Mouse (Mus musculus) CH12.LX (cell line): Measurements from ENCODE around the gene Eif3l. TPM values are rescaled to one million over a fixed set of nuclear protein-coding genes. Genes with fewer than 3 reads are reported as not detected.

Experiments
- DNase-seq: peaks from one replicate; pipeline ENCODE4 v3.0.0-alpha.2; 2013; ENCODE audit errors: extremely low read depth
- H3K27ac ChIP-seq: 2 replicates; pipeline ENCODE4 v1.5.1; 2012; ENCODE audit warnings: low read depth, mild to moderate bottlenecking, control low read depth, moderate library complexity; ENCODE audit not compliant: insufficient read depth
- H3K27me3 ChIP-seq: replicated peaks from 2 replicates; pipeline ENCODE3; 2012; ENCODE audit warnings: inconsistent platforms
- H3K36me3 ChIP-seq, 2 experiments: replicated peaks in 1 of 2; 2 replicates each; pipeline versions ENCODE3 to v1.6.1; 2012; ENCODE audit warnings: inconsistent platforms in 1 of 2, low read length in 1 of 2, mild to moderate bottlenecking in 1 of 2, mixed read lengths in 1 of 2, moderate library complexity in 1 of 2; ENCODE audit not compliant: control insufficient read depth in 1 of 2, insufficient read depth in 1 of 2
- H3K4me1 ChIP-seq, 2 experiments: 2 replicates each; pipeline ENCODE4 v1.6.1; 2012; ENCODE audit warnings: inconsistent platforms in 1 of 2, moderate library complexity in 1 of 2; ENCODE audit not compliant: insufficient read depth in 2 of 2, control insufficient read depth in 1 of 2
- H3K4me2 ChIP-seq: 2 replicates; pipeline ENCODE4 v1.6.1; 2012; ENCODE audit warnings: low read depth, mild to moderate bottlenecking, control low read depth; ENCODE audit not compliant: poor library complexity, insufficient read depth, severe bottlenecking
- H3K4me3 ChIP-seq, 3 experiments: fragments of 150-350 bp in 1 of 3; sonication (generic) in 1 of 3; replicated peaks in 1 of 3; 2 replicates each; pipeline versions ENCODE3 to v1.5.1; 2011 to 2012; ENCODE audit warnings: low read depth in 2 of 3, low read length in 2 of 3, mild to moderate bottlenecking in 2 of 3, moderate library complexity in 2 of 3, control low read depth in 1 of 3, improper control_type of control experiment in 1 of 3, inconsistent platforms in 1 of 3, mixed read lengths in 1 of 3; ENCODE audit not compliant: poor library complexity in 1 of 3
- H3K79me2 ChIP-seq: replicated peaks from 2 replicates; pipeline ENCODE4 v1.6.1; 2012; ENCODE audit warnings: mild to moderate bottlenecking, moderate library complexity; ENCODE audit not compliant: control insufficient read depth, poor library complexity, insufficient read depth, severe bottlenecking; ENCODE audit errors: extremely low read depth
- H3K9ac ChIP-seq: 2 replicates; pipeline ENCODE4 v1.6.1; 2012; ENCODE audit warnings: low read depth, mild to moderate bottlenecking, control low read depth, moderate library complexity; ENCODE audit not compliant: insufficient read depth
- H3K9me3 ChIP-seq: replicated peaks from 2 replicates; pipeline ENCODE3; 2012; ENCODE audit warnings: low read length, inconsistent platforms, mixed read lengths
- BHLHE40 ChIP-seq: IDR thresholded peaks from 2 replicates; pipeline ENCODE4 v1.6.1; 2011; ENCODE audit warnings: mild to moderate bottlenecking, low read depth, low read length, improper control_type of control experiment
- CTCF ChIP-seq, 2 experiments: IDR thresholded peaks in 1 of 2; conservative IDR thresholded peaks in 1 of 2; 2 replicates each; pipeline ENCODE4 v1.5.1; 2011 to 2012; ENCODE audit warnings: low read depth in 2 of 2, low read length in 2 of 2, improper control_type of control experiment in 1 of 2, inconsistent platforms in 1 of 2, mild to moderate bottlenecking in 1 of 2, moderate library complexity in 1 of 2
- E2F4 ChIP-seq: IDR thresholded peaks from 2 replicates; pipeline ENCODE4 v1.6.1; 2011; ENCODE audit warnings: low read depth, low read length, improper control_type of control experiment; ENCODE audit not compliant: insufficient replicate concordance
- ELF1 ChIP-seq: IDR thresholded peaks from 2 replicates; pipeline ENCODE4 v1.6.1; 2014; ENCODE audit warnings: low read depth, mild to moderate bottlenecking, inconsistent platforms, low read length, improper control_type of control experiment
- HCFC1 ChIP-seq: IDR thresholded peaks from 2 replicates; pipeline ENCODE4 v1.6.1; 2012; ENCODE audit warnings: low read depth, mild to moderate bottlenecking, inconsistent platforms, low read length, improper control_type of control experiment
- IRF4 ChIP-seq: IDR thresholded peaks from 2 replicates; pipeline ENCODE4 v1.6.1; 2014; ENCODE audit warnings: low read depth, mild to moderate bottlenecking, inconsistent platforms, low read length, improper control_type of control experiment
- MAX ChIP-seq: IDR thresholded peaks from 2 replicates; pipeline ENCODE4 v1.6.1; 2011; ENCODE audit warnings: low read length, improper control_type of control experiment
- MAZ ChIP-seq: IDR thresholded peaks from 2 replicates; pipeline ENCODE4 v1.6.1; 2012; ENCODE audit warnings: low read depth, mild to moderate bottlenecking, inconsistent platforms, low read length, improper control_type of control experiment, moderate library complexity
- MEF2A ChIP-seq: IDR thresholded peaks from 2 replicates; pipeline ENCODE4 v1.6.1; 2014; ENCODE audit warnings: low read depth, mild to moderate bottlenecking, inconsistent platforms, low read length, improper control_type of control experiment, borderline replicate concordance
- NELFE ChIP-seq: IDR thresholded peaks from 2 replicates; pipeline ENCODE4 v1.6.1; 2011; ENCODE audit warnings: low read depth, low read length, improper control_type of control experiment
- PAX5 ChIP-seq: IDR thresholded peaks from 2 replicates; pipeline ENCODE4 v1.6.1; 2012; ENCODE audit warnings: low read length, inconsistent platforms, mixed read lengths
- POLR2A ChIP-seq: IDR thresholded peaks from 2 replicates; pipeline ENCODE4 v1.6.1; 2011; ENCODE audit warnings: low read depth, mild to moderate bottlenecking, improper control_type of control experiment, low read length
- POLR2AphosphoS2 ChIP-seq: IDR thresholded peaks from 2 replicates; pipeline ENCODE4 v1.6.1; 2011; ENCODE audit warnings: low read depth, low read length, improper control_type of control experiment
- RAD21 ChIP-seq: IDR thresholded peaks from 2 replicates; pipeline ENCODE4 v1.6.1; 2011; ENCODE audit warnings: low read depth, mild to moderate bottlenecking, low read length, improper control_type of control experiment, moderate library complexity
- RCOR1 ChIP-seq: conservative IDR thresholded peaks from 2 replicates; pipeline ENCODE4 v1.6.1; 2012; ENCODE audit warnings: low read depth, mild to moderate bottlenecking, inconsistent platforms, low read length, improper control_type of control experiment
- SMC3 ChIP-seq: IDR thresholded peaks from 2 replicates; pipeline ENCODE4 v1.6.1; 2011; ENCODE audit warnings: low read depth, low read length, improper control_type of control experiment
- TBP ChIP-seq: conservative IDR thresholded peaks from 2 replicates; pipeline ENCODE4 v1.6.1; 2011; ENCODE audit warnings: low read depth, low read length, improper control_type of control experiment
- TCF12 ChIP-seq: IDR thresholded peaks from 2 replicates; pipeline ENCODE4 v1.6.1; 2014; ENCODE audit warnings: low read depth, mild to moderate bottlenecking, inconsistent platforms, low read length, improper control_type of control experiment
- UBTF ChIP-seq: IDR thresholded peaks from 2 replicates; pipeline ENCODE4 v1.6.1; 2012; ENCODE audit warnings: low read depth, mild to moderate bottlenecking, inconsistent platforms, low read length, improper control_type of control experiment, moderate library complexity
- USF1 ChIP-seq: IDR thresholded peaks from 2 replicates; pipeline ENCODE4 v1.6.1; 2014; ENCODE audit warnings: low read depth, mild to moderate bottlenecking, inconsistent platforms, low read length, improper control_type of control experiment
- USF2 ChIP-seq: conservative IDR thresholded peaks from 2 replicates; pipeline ENCODE4 v1.6.1; 2011; ENCODE audit warnings: low read depth, low read length, improper control_type of control experiment
- ZKSCAN1 ChIP-seq: IDR thresholded peaks from 2 replicates; pipeline ENCODE4 v1.6.1; 2012; ENCODE audit warnings: low read depth, inconsistent platforms, low read length, improper control_type of control experiment, borderline replicate concordance
- ZMIZ1 ChIP-seq: IDR thresholded peaks from 2 replicates; pipeline ENCODE4 v1.6.1; 2012; ENCODE audit warnings: low read depth, mild to moderate bottlenecking, inconsistent platforms, low read length, improper control_type of control experiment
- dilution Hi-C: fragments of 300-500 bp; cut with MboI; formaldehyde crosslinking; loops from 2 replicates; pipeline ENCODE4 v1.14.3; 2020; ENCODE audit warnings: low sequenced_read_pairs; ENCODE audit not compliant: extremely low pct_unique_long_range_greater_than_20kb, extremely low pct_ligation_motif_present
- in situ Hi-C: fragments of 300-500 bp; cut with MboI; formaldehyde crosslinking; loops from 3 replicates; pipeline ENCODE4 v1.14.3; 2019; ENCODE audit warnings: low sequenced_read_pairs, low pct_ligation_motif_present, low pct_unique_long_range_greater_than_20kb, mixed read lengths
- polyA plus RNA-seq: library from polyadenylated mRNA; unstranded; fragments of >175 nt; gene quantifications from 2 replicates; pipeline ENCODE4 v1.2.1, GENCODE M21; 2012; ENCODE audit warnings: low read depth; ENCODE audit not compliant: insufficient read length
- total RNA-seq, 2 experiments: library from RNA; depleted of rRNA; stranded (reverse); fragments of 300-350 nt in 1 of 2; fragments of >200 nt in 1 of 2; gene quantifications; 2 replicates each; pipeline ENCODE4 v1.2.3; 2012 to 2014

The Eif3l gene
- total and polyA plus RNA-seq, 3 experiments: 303 to 379 (median 323) TPM

- Histone ChIP-seq H3K36me3 (peaks cover 36 to 49% of the 10 kb centered on the region in 2 experiments), H3K9ac (no peak overlapping the region), H3K4me1 (peaks cover 21 to 35% of the 10 kb centered on the region in 2 experiments), H3K9me3 (no peaks in the 10 kb centered on the region), H3K27me3 (no peaks in the 10 kb centered on the region), H3K27ac (no peak overlapping the region), H3K4me3 (no peak overlapping the region), H3K79me2 (no peaks in the 10 kb centered on the region), H3K4me2 (no peak overlapping the region)
- DNase-seq: no peak
- dilution Hi-C loops: no loop called here
- in situ Hi-C loops: no loop called here
- TF ChIP-seq NELFE (no peak), POLR2A (no peak), BHLHE40 (no peak), MAZ (no peak), RAD21 (no peak), MEF2A (no peak), ZKSCAN1 (peak; percentile 59; the same call in 1 of the 2 replicates), RCOR1 (no peak), POLR2AphosphoS2 (peak; percentile 48; the same call in 1 of the 2 replicates), USF2 (no peak), TBP (no peak), MAX (no peak)
These were observed 24.0 kb upstream of the Eif3l start for GRCm38 (mm10) chr15:79050964-79051363.

GRCm38 (mm10) chr15:79051461-79052360 lies 23.3 kb upstream of the Eif3l start:
- H3K4me1 ChIP-seq: peaks cover 21 to 35% of the 10 kb centered on the region in 2 experiments
- dilution Hi-C loops: no loop called here
- no peaks in the 10 kb centered on the region for H3K79me2 ChIP-seq
- H3K27me3 ChIP-seq: no peaks in the 10 kb centered on the region
- in situ Hi-C loops: no loop called here
- no peak overlapping the region for H3K9ac ChIP-seq
- DNase-seq: no peak
- no peak overlapping the region for H3K27ac ChIP-seq
- no peaks in the 10 kb centered on the region for H3K9me3 ChIP-seq
- no peak overlapping the region for H3K4me2 ChIP-seq
- H3K4me3 ChIP-seq: no peak overlapping the region
- H3K36me3 ChIP-seq: peaks cover 43 to 57% of the 10 kb centered on the region in 2 experiments
- no peak for TF ChIP-seq TCF12
- no peak; the same call in 1 of the 2 replicates for TF ChIP-seq POLR2A
- no peak for TF ChIP-seq CTCF (conservative IDR thresholded peaks at IDR 0.05 in 1 of 2, IDR thresholded peaks at IDR 0.05 in 1 of 2; ENCODE audit: low read depth in 2 of 2, low read length in 2 of 2)
- no peak for TF ChIP-seq HCFC1
- no peak for TF ChIP-seq PAX5
- no peak for TF ChIP-seq USF1
- no peak for TF ChIP-seq UBTF
- no peak for TF ChIP-seq SMC3
- TF ChIP-seq ZMIZ1: no peak
- no peak for TF ChIP-seq USF2
- TF ChIP-seq ELF1: no peak
- no peak for TF ChIP-seq TBP
- no peak for TF ChIP-seq E2F4
- no peak for TF ChIP-seq IRF4
- TF ChIP-seq NELFE: no peak
- TF ChIP-seq, all 38 proteins: peak for 0
